Mouse (Mus musculus) MEL (cell line): ENCODE data around the gene Arid1b.

ENCODE experiments used
- CTCF ChIP-seq, 3 experiments: IDR thresholded peaks in 2 of 3; conservative IDR thresholded peaks in 1 of 3; 2 replicates each; pipeline ENCODE4 v1.5.1; 2011 to 2012; ENCODE audit warnings: low read length in 3 of 3, low read depth in 2 of 3, mild to moderate bottlenecking in 2 of 3, improper control_type of control experiment in 1 of 3, inconsistent platforms in 1 of 3, mixed read lengths in 1 of 3, moderate library complexity in 1 of 3; ENCODE audit not compliant: control insufficient read depth in 1 of 3, insufficient read depth in 1 of 3, poor library complexity in 1 of 3, severe bottlenecking in 1 of 3
- EP300 ChIP-seq, 2 experiments: IDR thresholded peaks; 2 replicates each; pipeline ENCODE4 v1.6.1; 2011; ENCODE audit warnings: improper control_type of control experiment in 2 of 2, low read length in 2 of 2, low read depth in 1 of 2, mild to moderate bottlenecking in 1 of 2
- GABPA ChIP-seq: IDR thresholded peaks from 2 replicates; pipeline ENCODE4 v1.6.1; 2012; ENCODE audit warnings: low read depth, mild to moderate bottlenecking, inconsistent platforms, low read length, improper control_type of control experiment, moderate library complexity
- MYC ChIP-seq: IDR thresholded peaks from 2 replicates; pipeline ENCODE4 v1.6.1; 2011; ENCODE audit warnings: low read depth, mild to moderate bottlenecking, low read length, improper control_type of control experiment, moderate library complexity
- TAL1 ChIP-seq: IDR thresholded peaks from 2 replicates; pipeline ENCODE4 v1.6.1; 2012; ENCODE audit warnings: mild to moderate bottlenecking, inconsistent platforms, low read length, moderate library complexity, mixed read lengths
- ZNF384 ChIP-seq: IDR thresholded peaks from 2 replicates; pipeline ENCODE4 v1.6.1; 2012; ENCODE audit warnings: low read depth, mild to moderate bottlenecking, inconsistent platforms, low read length, improper control_type of control experiment

- no peak for TF ChIP-seq CTCF (IDR thresholded peaks at IDR 0.05 in 2 of 3, conservative IDR thresholded peaks at IDR 0.05 in 1 of 3; ENCODE audit: control insufficient read depth in 1 of 3, insufficient read depth in 1 of 3, low read depth in 2 of 3, low read length in 3 of 3, poor library complexity in 1 of 3, severe bottlenecking in 1 of 3)
- no peak for TF ChIP-seq TAL1
- TF ChIP-seq MYC, result no peak
- no peak for TF ChIP-seq ZNF384
- no peak for TF ChIP-seq EP300 (IDR thresholded peaks at IDR 0.05; ENCODE audit: low read depth in 1 of 2, low read length in 2 of 2)
- TF ChIP-seq GABPA, result no peak
Observed at GRCm38 (mm10) chr17:5215352-5215751, 221.2 kb downstream of the Arid1b start.
